Mouse (Mus musculus): ENCODE measurements around the gene Vps35l. TPM values are rescaled to one million over a fixed set of nuclear protein-coding genes. Genes with fewer than 3 reads are reported as not detected.

The Vps35l gene
- 83.6 and 101 TPM in 2 replicates for polyA plus RNA-seq (2014; fragmentation: Nextera tagmentation; extraction: Ambion mirVana)

- peak; percentile 85 for ATAC-seq (ENCODE audit: low FRiP score, low TSS enrichment)
- H3K27ac ChIP-seq (replicated peaks; ENCODE audit: low read depth, low read length) = peak within 1 kb of the TSS; percentile 86
These were observed at the start of gene Vps35l for GRCm38 (mm10) chr7:118739975-118740531. Gene Vps35l, plus strand, starts transcription at chr7:118740226.

GRCm38 (mm10) chr7:118691287-118691686 lies 48.7 kb upstream of the Vps35l start:
- no peak overlapping the region for H3K9ac ChIP-seq (replicated peaks; ENCODE audit: low read length)
- H3K27me3 ChIP-seq (ENCODE audit: control insufficient read depth, insufficient read depth, low read length) = no peaks in the 10 kb centered on the region
- peaks cover 87% of the 10 kb centered on the region for H3K36me3 ChIP-seq (ENCODE audit: control insufficient read depth, insufficient read depth, low read length)
- no peak overlapping the region for H3K4me2 ChIP-seq (ENCODE audit: low read length)
- H3K27ac ChIP-seq (replicated peaks; ENCODE audit: low read depth, low read length) = no peak overlapping the region
- H3K4me1 ChIP-seq (ENCODE audit: control insufficient read depth, insufficient read depth, low read length) = no peaks in the 10 kb centered on the region
- H3K9me3 ChIP-seq (ENCODE audit: control insufficient read depth, low read length) = no peaks in the 10 kb centered on the region
- DNase-seq (no peak), ATAC-seq (ENCODE audit: low FRiP score, low TSS enrichment) (no peak)
- no peak overlapping the region for H3K4me3 ChIP-seq (replicated peaks; ENCODE audit: low read depth, low read length)
- WGBS = 92% methylated on average over 2 of the region's 2 CpGs

More at GRCm38 (mm10) chr7:118739975-118740531, at the start of gene Vps35l:
- Histone ChIP-seq H3K9me3 (ENCODE audit: control insufficient read depth, low read length) (no peaks in the 10 kb centered on the region), H3K36me3 (ENCODE audit: control insufficient read depth, insufficient read depth, low read length) (peaks cover 27% of the 10 kb centered on the region), H3K4me2 (ENCODE audit: low read length) (peak within 1 kb of the TSS; percentile 76), H3K4me3 (replicated peaks; ENCODE audit: low read depth, low read length) (peak within 1 kb of the TSS; percentile 71), H3K27me3 (ENCODE audit: control insufficient read depth, insufficient read depth, low read length) (no peaks in the 10 kb centered on the region), H3K4me1 (ENCODE audit: control insufficient read depth, insufficient read depth, low read length) (peaks cover 10% of the 10 kb centered on the region), H3K9ac (replicated peaks; ENCODE audit: low read length) (peak within 1 kb of the TSS; percentile 71)
- WGBS = 1% methylated on average over 16 of the region's 16 CpGs
- peak; percentile 93 for DNase-seq

- Histone ChIP-seq H3K27me3 (ENCODE audit: control insufficient read depth, insufficient read depth, low read length) (no peaks in the 10 kb centered on the region), H3K27ac (replicated peaks; ENCODE audit: low read depth, low read length) (no peak overlapping the region), H3K36me3 (ENCODE audit: control insufficient read depth, insufficient read depth, low read length) (peaks cover 75% of the 10 kb centered on the region), H3K4me2 (ENCODE audit: low read length) (no peak overlapping the region), H3K4me3 (replicated peaks; ENCODE audit: low read depth, low read length) (no peak overlapping the region), H3K9me3 (ENCODE audit: control insufficient read depth, low read length) (no peaks in the 10 kb centered on the region), H3K9ac (replicated peaks; ENCODE audit: low read length) (no peak overlapping the region), H3K4me1 (ENCODE audit: control insufficient read depth, insufficient read depth, low read length) (no peaks in the 10 kb centered on the region)
- WGBS = 96% methylated on average over 6 of the region's 6 CpGs
- ATAC-seq (ENCODE audit: low FRiP score, low TSS enrichment) (no peak), DNase-seq (no peak)
These were observed 43.9 kb upstream of the Vps35l start for GRCm38 (mm10) chr7:118696146-118696545.

- H3K4me2 ChIP-seq (ENCODE audit: low read length) = no peak overlapping the region
- DNase-seq = no peak
- no peaks in the 10 kb centered on the region for H3K9me3 ChIP-seq (ENCODE audit: control insufficient read depth, low read length)
- no peak for ATAC-seq (ENCODE audit: low FRiP score, low TSS enrichment)
- WGBS = 86% methylated on average over 4 of the region's 4 CpGs
- no peaks in the 10 kb centered on the region for H3K4me1 ChIP-seq (ENCODE audit: control insufficient read depth, insufficient read depth, low read length)
- no peak overlapping the region for H3K4me3 ChIP-seq (replicated peaks; ENCODE audit: low read depth, low read length)
- H3K27me3 ChIP-seq (ENCODE audit: control insufficient read depth, insufficient read depth, low read length) = no peaks in the 10 kb centered on the region
- peaks cover 65% of the 10 kb centered on the region for H3K36me3 ChIP-seq (ENCODE audit: control insufficient read depth, insufficient read depth, low read length)
- no peak overlapping the region for H3K27ac ChIP-seq (replicated peaks; ENCODE audit: low read depth, low read length)
- no peak overlapping the region for H3K9ac ChIP-seq (replicated peaks; ENCODE audit: low read length)
These were observed 42.9 kb upstream of the Vps35l start for GRCm38 (mm10) chr7:118697168-118697567.

GRCm38 (mm10) chr7:118698882-118699281 lies 41.1 kb upstream of the Vps35l start:
- H3K9me3 ChIP-seq (ENCODE audit: control insufficient read depth, low read length) = no peaks in the 10 kb centered on the region
- no peaks in the 10 kb centered on the region for H3K27me3 ChIP-seq (ENCODE audit: control insufficient read depth, insufficient read depth, low read length)
- peaks cover 8% of the 10 kb centered on the region for H3K4me1 ChIP-seq (ENCODE audit: control insufficient read depth, insufficient read depth, low read length)
- ATAC-seq (ENCODE audit: low FRiP score, low TSS enrichment) (no peak), DNase-seq (no peak)
- H3K9ac ChIP-seq (replicated peaks; ENCODE audit: low read length) = no peak overlapping the region
- 97% methylated on average over 9 of the region's 9 CpGs for WGBS
- H3K27ac ChIP-seq (replicated peaks; ENCODE audit: low read depth, low read length) = no peak overlapping the region
- no peak overlapping the region for H3K4me3 ChIP-seq (replicated peaks; ENCODE audit: low read depth, low read length)
- peaks cover 54% of the 10 kb centered on the region for H3K36me3 ChIP-seq (ENCODE audit: control insufficient read depth, insufficient read depth, low read length)
- H3K4me2 ChIP-seq (ENCODE audit: low read length) = no peak overlapping the region

- 92% methylated on average over 15 of the region's 15 CpGs for WGBS
- H3K9ac ChIP-seq (replicated peaks; ENCODE audit: low read length) = no peak overlapping the region
- peak overlapping the region; percentile 66 for H3K4me2 ChIP-seq (ENCODE audit: low read length)
- H3K9me3 ChIP-seq (ENCODE audit: control insufficient read depth, low read length) = no peaks in the 10 kb centered on the region
- no peaks in the 10 kb centered on the region for H3K27me3 ChIP-seq (ENCODE audit: control insufficient read depth, insufficient read depth, low read length)
- no peak for DNase-seq
- H3K4me1 ChIP-seq (ENCODE audit: control insufficient read depth, insufficient read depth, low read length) = peaks cover 21% of the 10 kb centered on the region
- ATAC-seq (ENCODE audit: low FRiP score, low TSS enrichment) = no peak
- no peak overlapping the region for H3K27ac ChIP-seq (replicated peaks; ENCODE audit: low read depth, low read length)
- no peak overlapping the region for H3K4me3 ChIP-seq (replicated peaks; ENCODE audit: low read depth, low read length)
- peaks cover 12% of the 10 kb centered on the region for H3K36me3 ChIP-seq (ENCODE audit: control insufficient read depth, insufficient read depth, low read length)
These were observed 36.9 kb upstream of the Vps35l start for GRCm38 (mm10) chr7:118703144-118703561.

- H3K4me1 ChIP-seq (ENCODE audit: control insufficient read depth, insufficient read depth, low read length) = peaks cover 21% of the 10 kb centered on the region
- peak overlapping the region; percentile 95; the same call in 1 of the 2 replicates for H3K9ac ChIP-seq (replicated peaks; ENCODE audit: low read length)
- no peak for DNase-seq
- H3K4me3 ChIP-seq (replicated peaks; ENCODE audit: low read depth, low read length) = peak overlapping the region; percentile 91
- H3K27me3 ChIP-seq (ENCODE audit: control insufficient read depth, insufficient read depth, low read length) = no peaks in the 10 kb centered on the region
- no peak overlapping the region for H3K27ac ChIP-seq (replicated peaks; ENCODE audit: low read depth, low read length)
- WGBS = 81% methylated on average over 9 of the region's 9 CpGs
- no peak for ATAC-seq (ENCODE audit: low FRiP score, low TSS enrichment)
- peak overlapping the region; percentile 66 for H3K4me2 ChIP-seq (ENCODE audit: low read length)
- H3K36me3 ChIP-seq (ENCODE audit: control insufficient read depth, insufficient read depth, low read length) = peaks cover 7% of the 10 kb centered on the region
- no peaks in the 10 kb centered on the region for H3K9me3 ChIP-seq (ENCODE audit: control insufficient read depth, low read length)
These were observed 35.8 kb upstream of the Vps35l start for GRCm38 (mm10) chr7:118704001-118704850.

- H3K27ac ChIP-seq (replicated peaks; ENCODE audit: low read depth, low read length) = peak within 1 kb of the TSS; percentile 95
- peaks cover 2% of the 10 kb centered on the region; the same call in 1 of the 2 replicates for H3K36me3 ChIP-seq (ENCODE audit: control insufficient read depth, insufficient read depth, low read length)
- WGBS = under 1% methylated on average over 66 of the region's 66 CpGs
- peaks cover 21% of the 10 kb centered on the region for H3K4me1 ChIP-seq (ENCODE audit: control insufficient read depth, insufficient read depth, low read length)
- peak within 1 kb of the TSS; percentile 66 for H3K4me2 ChIP-seq (ENCODE audit: low read length)
- DNase-seq = peak; percentile 95
- H3K27me3 ChIP-seq (ENCODE audit: control insufficient read depth, insufficient read depth, low read length) = no peaks in the 10 kb centered on the region
- H3K9ac ChIP-seq (replicated peaks; ENCODE audit: low read length) = peak within 1 kb of the TSS; percentile 95
- peak; percentile 94 for ATAC-seq (ENCODE audit: low FRiP score, low TSS enrichment)
- no peaks in the 10 kb centered on the region for H3K9me3 ChIP-seq (ENCODE audit: control insufficient read depth, low read length)
- peak within 1 kb of the TSS; percentile 91 for H3K4me3 ChIP-seq (replicated peaks; ENCODE audit: low read depth, low read length)
These were observed 34.7 kb upstream of the Vps35l start, which contains the start of gene Gde1 for GRCm38 (mm10) chr7:118705101-118705961. Gene Gde1, minus strand, starts transcription at chr7:118705778.

All from midbrain, embryonic 14.5 days (tissue).